Mouse (Mus musculus) right cerebral cortex, adult 2 months (tissue): ENCODE data around the gene Bcl2l13.
"Not testable (repeated sequence)": the region's sequence is repeated elsewhere in the genome, so short reads cannot be mapped to it uniquely, and the experiment has no call there.

ENCODE experiments used
- DNase-seq, 2 experiments: peaks; one replicate each; pipeline ENCODE4 v3.0.0; 2021 to 2022; ENCODE audit warnings: low spot score in 2 of 2

Gene Bcl2l13

DNA sequence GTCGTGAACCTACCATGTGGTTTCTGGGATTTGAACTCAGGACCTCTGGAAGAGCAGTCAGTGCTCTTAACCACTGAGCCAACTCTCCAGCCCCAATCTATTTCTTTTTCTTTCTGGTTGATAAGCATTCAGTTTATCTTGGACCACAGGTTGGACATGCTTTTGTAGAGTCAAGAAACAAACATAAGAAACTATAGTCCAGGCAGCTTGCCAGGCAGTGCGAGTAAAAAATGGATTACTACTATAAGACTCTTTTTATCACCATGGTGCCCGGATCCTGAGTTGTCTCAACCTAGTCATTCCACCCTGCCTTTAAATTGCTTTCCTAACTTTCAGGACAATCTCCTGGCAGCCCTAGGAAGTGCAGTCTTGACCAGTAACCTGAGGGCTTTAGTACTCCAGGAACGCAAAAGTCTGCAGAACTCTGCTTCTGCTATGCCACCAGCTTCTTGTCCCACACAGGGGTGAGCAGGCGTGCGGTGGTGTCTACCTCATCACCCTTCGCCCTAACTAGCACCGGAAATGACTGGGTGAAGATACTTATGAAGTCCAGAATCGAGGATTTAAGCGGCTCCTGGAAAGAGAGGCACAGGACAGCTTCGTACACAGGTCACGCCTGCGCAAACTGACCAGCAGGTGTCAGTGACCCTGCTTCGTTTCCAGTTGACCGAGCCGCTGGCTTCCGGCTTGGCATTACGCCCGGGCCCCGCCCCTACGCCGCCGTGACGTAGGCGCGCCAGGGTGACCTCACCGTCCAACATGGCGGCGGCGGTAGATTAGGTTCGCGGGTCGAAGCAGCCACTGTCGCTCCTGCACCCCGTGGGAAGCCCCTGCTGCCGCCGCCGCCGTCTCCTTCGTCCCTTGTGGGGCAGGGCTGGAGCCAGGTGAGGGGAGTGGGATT lies at the start of gene Bcl2l13:
TSS of gene Bcl2l13 (plus strand) at position 739 of the 901 bp plus-strand sequence.
- DNase-seq: peak; percentile 92 to 94

GRCm38 (mm10) chr6:120788068-120788607 lies 47.9 kb upstream of the Bcl2l13 start:
- no peak for DNase-seq

GRCm38 (mm10) chr6:120788904-120789303 lies 47.1 kb upstream of the Bcl2l13 start:
- no peak for DNase-seq

- DNase-seq: no peak
Observed at GRCm38 (mm10) chr6:120790153-120790552, 45.9 kb upstream of the Bcl2l13 start.

DNA sequence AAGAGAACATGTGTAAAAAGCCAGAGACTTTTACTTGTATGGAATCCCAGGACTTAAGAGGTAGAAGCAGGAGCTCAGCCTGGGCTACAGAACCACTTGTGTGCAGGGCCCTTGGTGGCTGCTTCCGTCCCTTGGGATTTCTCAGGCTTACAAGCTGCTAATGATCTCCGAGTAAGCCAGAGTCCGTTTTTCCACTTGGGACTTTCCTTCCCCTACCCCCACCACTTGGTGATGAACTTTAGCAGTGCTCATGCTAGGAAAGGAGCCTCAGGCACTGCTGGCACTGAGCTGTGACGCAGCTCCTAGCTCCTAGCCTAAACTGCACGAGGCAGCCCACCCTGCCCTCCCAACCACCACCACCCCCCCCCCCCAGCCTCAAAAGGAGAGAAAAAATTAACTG lies 45.3 kb upstream of the Bcl2l13 start:
- no peak for DNase-seq

DNA sequence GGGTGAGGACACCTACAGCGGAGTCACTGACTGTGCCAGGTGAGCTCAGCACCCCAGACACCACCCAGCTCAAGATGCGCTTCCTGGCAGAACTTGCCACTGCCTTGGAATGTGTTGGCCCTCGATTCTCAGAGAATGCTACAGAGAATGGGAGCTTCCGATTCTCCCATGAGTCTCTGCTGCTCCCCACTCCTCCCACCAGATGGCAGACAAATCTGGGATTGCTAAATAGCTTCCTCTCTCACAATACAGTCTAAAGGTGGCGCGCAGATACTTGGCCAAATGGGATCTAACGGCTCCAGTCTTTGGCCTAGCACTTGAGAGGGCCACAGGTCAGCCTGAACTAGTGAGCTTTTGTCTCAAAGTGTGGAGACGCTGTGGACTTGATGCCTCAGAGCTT lies 43.1 kb upstream of the Bcl2l13 start:
- peak; percentile 38 to 43 for DNase-seq

DNA sequence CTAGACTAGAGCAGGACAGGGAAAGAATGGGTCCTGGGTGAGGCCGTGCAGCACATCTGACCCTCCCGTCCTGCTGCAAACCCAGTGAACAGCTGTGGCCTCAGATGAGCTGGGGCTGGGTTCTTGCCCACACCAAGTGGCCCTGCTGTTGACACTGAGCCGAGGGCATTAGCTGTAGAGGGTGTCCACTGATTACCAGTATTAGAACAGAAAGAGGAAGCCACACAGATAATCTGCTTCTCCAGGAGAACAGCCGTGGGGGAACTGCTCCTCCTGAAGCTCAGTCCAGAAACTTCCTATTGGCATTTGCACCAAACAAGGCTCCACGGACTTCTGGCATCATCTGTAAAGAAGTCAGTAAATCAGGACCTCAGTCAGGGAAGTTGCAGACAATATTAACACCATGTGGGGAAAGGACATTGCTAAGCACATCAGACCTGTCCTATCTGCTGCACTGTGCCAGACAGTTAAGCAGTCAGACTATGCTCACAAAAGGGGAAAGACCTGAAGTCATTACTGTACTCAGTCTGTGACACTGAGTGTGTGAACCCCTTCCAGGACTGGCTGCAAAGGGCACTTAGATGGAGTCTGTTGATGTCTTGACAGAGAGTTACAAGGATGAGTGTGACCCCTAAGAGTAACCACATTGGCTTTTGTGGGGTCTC lies 40.5 kb upstream of the Bcl2l13 start:
- DNase-seq: no peak

- peak; percentile 59 to 64 for DNase-seq
Observed at GRCm38 (mm10) chr6:120796111-120796510, 39.9 kb upstream of the Bcl2l13 start.

- peak; percentile 55 to 62 for DNase-seq
Observed at GRCm38 (mm10) chr6:120798019-120798418, 38.0 kb upstream of the Bcl2l13 start.

GRCm38 (mm10) chr6:120798905-120799304 lies 37.1 kb upstream of the Bcl2l13 start:
- DNase-seq: no peak

GRCm38 (mm10) chr6:120799581-120800041 lies 36.4 kb upstream of the Bcl2l13 start:
- no peak for DNase-seq

DNA sequence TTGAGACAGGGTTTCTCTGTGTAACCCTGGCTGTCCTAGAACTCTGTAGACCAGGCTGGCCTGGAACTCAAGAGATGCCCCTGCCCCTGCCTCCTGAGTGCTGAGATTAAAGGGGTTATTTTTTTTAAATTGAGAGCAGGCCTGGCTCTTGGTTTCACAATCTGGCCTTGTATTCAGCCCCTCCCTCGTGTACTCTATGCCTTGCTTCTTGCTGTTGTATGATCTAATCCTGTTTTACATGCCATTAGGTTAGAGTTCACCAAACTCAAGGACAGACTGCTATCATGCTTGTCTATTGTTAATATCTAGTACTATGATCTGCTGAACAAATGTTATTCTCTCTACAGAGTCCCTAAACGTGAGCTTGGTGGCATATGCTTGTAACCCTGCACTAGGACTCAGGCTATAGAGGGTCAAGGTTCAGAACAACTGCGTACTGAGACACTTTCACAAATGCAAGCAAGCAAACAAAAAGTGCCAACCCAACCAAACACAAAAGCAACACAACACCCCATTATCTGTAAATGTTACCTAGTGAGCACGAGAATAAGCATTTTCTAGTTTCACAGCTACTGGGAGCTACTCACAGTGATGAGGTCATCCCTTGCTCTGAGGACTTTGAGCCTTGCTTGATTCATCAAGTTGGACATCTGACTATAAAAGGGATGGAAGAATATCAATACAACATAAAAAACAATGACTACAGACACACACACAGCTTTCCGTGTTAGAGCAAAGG lies 28.8 kb upstream of the Bcl2l13 start:
- DNase-seq: no peak

DNA sequence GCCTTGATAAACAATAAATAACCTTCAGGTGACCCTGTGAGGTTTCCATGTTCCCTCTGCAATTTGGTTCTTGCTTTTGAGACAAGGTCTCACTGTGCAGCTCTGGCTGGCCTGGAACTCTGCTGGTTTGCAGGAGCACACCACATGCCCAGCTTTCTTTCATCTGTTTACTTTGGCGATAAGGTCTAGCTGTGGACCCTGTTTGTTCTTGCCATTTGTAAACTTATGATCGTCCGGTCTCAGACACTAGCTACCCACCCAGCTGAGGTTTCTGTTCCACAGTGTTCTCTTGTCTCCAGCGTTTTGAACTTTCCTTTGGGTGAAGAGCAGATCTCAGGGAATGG lies 28.3 kb upstream of the Bcl2l13 start:
- no peak for DNase-seq

DNA sequence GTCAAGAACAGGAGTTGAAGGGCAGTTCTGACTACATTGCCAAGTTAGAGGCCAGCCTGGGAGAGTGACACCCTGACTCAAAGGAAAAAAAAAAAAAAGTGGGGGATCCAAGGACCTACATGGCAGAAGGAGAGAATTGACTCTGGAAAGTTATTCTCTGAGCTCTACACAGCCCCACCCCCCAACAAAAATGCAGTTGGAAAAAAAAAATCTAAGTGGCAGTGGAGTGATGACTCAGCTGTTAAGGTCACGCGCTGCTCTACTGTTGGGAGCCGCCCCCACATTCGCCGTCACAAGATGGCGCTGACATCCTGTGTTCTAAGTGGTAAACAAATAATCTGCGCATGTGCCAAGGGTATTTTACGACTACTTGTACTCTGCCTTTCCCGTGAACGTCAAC lies 24.0 kb upstream of the Bcl2l13 start:
- DNase-seq: not testable (repeated sequence)

DNA sequence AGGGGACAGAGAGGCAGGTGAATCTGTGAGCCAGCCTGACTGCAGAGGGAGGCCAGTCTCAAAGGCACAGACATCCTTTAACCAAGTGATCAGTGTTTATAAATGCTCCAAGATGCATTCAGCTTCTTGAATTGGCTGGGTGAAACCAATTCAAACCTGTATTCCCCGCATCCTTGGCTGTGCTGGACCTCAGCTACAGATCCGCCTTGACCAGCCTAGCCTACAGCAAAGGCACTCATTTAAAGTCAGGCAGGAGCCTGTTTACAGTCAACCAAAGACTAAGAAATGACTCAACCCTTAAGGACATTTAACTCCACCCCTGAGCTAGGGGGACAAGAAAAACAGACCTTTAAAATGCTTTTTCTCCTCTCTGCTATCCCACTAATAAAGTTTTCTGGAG lies 16.7 kb upstream of the Bcl2l13 start:
- no peak for DNase-seq

DNA sequence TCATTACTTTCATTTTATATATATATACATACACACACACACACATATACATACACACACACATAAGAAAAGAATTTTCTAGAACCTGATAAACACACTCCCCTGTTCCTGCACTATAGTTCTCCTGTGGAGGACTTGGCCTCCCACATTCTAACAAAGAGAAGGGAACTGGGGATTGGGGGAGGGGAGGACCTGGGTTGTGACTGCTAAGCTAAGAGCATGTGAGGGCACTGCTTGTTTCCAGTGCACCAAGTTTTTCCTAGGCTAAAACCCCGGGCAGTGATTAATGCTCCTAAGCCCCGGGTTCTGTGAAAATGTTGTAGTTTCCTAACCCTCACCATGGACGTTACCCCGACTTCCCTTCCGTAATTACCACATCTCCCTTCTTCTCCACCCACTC lies 15.9 kb upstream of the Bcl2l13 start:
- no peak for DNase-seq

- DNase-seq: no peak
Observed at GRCm38 (mm10) chr6:120820941-120821340, 15.1 kb upstream of the Bcl2l13 start.

- no peak for DNase-seq
Observed at GRCm38 (mm10) chr6:120821715-120822114, 14.3 kb upstream of the Bcl2l13 start.

- peak; percentile 90 to 93 for DNase-seq
Observed at GRCm38 (mm10) chr6:120822307-120822928, 13.6 kb upstream of the Bcl2l13 start, which contains the start of gene Atp6v1e1. Gene Atp6v1e1 (minus strand): TSS chr6:120822793.

- peak in 1 of 2 experiments; percentile 14 for DNase-seq
Observed at GRCm38 (mm10) chr6:120822937-120823614, 12.9 kb upstream of the Bcl2l13 start.

DNA sequence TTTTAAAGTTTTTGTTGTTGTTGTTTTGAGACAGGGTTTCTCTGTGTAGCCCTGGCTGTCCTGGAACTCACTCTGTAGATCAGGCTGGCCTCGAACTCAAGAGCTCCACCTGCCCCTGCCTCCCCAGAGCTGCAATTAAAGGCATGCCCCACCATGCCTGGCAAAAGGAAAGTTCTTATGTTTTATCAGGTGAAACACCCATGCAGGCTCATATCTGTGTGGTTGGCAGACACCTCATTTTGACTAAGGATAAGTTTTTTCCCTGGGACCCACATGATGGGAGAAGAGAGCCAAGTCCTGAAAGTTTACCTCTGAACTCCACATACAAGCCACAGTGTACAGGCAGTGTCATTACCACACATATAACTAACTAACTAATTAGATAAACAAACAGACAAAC lies 6.0 kb upstream of the Bcl2l13 start:
- DNase-seq: no peak
